Mouse (Mus musculus): ENCODE results near the gene Lcmt2.

DNA sequence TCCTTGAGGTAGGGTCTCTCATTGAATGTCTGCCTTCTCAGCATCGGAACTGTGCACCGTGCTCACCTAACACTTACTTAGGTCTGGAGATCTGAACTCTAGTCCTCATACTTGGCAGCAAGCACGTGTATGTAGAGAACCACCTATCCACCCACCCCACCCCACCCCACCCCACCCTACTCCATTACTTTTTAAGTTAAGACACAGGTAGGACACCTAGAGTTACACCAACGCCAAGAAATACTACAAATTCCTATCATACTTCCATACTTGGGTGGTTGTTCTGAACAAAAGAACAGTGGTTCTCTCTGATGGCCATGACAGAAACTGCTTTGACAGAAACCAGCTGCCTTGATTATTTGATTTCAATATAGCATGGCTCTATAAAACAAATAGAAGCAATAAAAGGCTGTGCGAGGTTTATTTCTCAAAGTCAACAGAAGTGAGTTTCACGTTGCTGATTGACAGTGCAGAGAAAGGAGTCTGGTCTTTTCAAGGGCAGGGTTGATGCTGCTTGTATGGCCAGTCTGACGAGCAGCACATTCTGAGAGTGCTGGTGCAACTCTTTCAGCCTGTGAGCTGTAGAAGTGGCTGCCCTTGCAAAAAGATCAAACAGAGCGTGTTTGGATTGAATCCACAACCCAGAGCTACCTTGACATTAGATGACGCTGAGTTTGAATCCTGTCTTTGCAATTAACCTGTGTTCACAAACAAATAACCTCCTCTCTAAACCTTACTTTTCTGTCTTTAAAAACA is 11.4 kb downstream of the Lcmt2 start:
- TF ChIP-seq POLR2A (IDR thresholded peaks at IDR 0.05; ENCODE audit: extremely low read depth, insufficient read depth, low read length) (no peak), CTCF (IDR thresholded peaks at IDR 0.05; ENCODE audit: extremely low read depth, insufficient read depth, low read length) (no peak)

All from cortical plate, adult 2 months (tissue).